Mouse (Mus musculus) cerebellum, adult 2 months (tissue): ENCODE results near the gene R3hdm2.

Experiments used
- CTCF ChIP-seq: fragments of 200-500 bp; IDR thresholded peaks from 2 replicates; pipeline ENCODE4 v1.5.1; 2011; ENCODE audit warnings: low read depth, mild to moderate bottlenecking, control low read depth, low read length, moderate library complexity, borderline replicate concordance; ENCODE audit not compliant: insufficient read depth
- POLR2A ChIP-seq: fragments of 200-500 bp; IDR thresholded peaks from 2 replicates; pipeline ENCODE4 v1.6.1; 2011; ENCODE audit warnings: low read length, control low read depth, borderline replicate concordance; ENCODE audit not compliant: insufficient read depth

- TF ChIP-seq CTCF, result no peak
- TF ChIP-seq POLR2A, result no peak
Observed at GRCm38 (mm10) chr10:127371023-127371422, 9.1 kb upstream of the R3hdm2 start.
